Mouse (Mus musculus): ENCODE results near the gene Polr2b. TPM values are rescaled to one million over a fixed set of nuclear protein-coding genes. Genes with fewer than 3 reads are reported as not detected.

Gene Polr2b
- polyA plus RNA-seq, 1 experiment from 2014 or later: 73.2 TPM

DNA sequence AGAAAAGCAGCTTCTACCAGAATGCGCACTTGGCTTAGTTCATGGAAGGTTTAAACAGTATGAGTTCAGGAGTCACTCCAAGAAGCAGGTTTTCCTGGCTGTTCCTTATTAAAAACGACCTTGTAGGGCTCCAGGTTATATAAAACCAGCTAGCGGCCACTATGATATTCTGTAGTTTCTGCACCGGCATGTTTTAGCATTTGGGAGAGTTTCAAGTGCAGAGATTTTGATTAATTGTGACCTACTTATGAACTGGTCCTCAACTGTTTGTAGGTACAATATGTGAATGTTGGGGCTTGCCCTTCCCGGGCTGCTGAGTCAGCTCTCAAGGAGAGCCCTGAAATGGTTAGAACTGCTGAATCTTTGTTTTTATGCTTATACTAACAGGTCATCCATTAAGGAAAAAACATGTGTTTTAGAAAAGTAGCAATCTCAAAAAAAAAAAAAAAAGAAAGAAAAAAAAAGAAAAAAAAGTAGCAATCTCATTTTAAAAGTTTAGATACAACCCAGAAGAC lies 60.5 kb downstream of the Polr2b start:
- TF ChIP-seq CTCF (IDR thresholded peaks at IDR 0.05; ENCODE audit: low read depth): no peak
- no peaks in the 10 kb centered on the region for H3K27me3 ChIP-seq (ENCODE audit: insufficient read depth, low read length)
- no peak overlapping the region for H3K9ac ChIP-seq
- H3K27ac ChIP-seq (ENCODE audit: low read depth): no peak overlapping the region
- no peak overlapping the region for H3K4me3 ChIP-seq (ENCODE audit: low read depth, low read length)
- H3K4me2 ChIP-seq: no peak overlapping the region
- no peaks in the 10 kb centered on the region for H3K9me3 ChIP-seq (ENCODE audit: low read depth, low read length)
- DNase-seq: no peak
- 72% methylated on average over 5 of the region's 5 CpGs for WGBS
- no peaks in the 10 kb centered on the region; the same call in none of the 2 replicates for H3K4me1 ChIP-seq (ENCODE audit: insufficient read depth)
- H3K36me3 ChIP-seq (ENCODE audit: insufficient read depth): no peaks in the 10 kb centered on the region
- no peak for ATAC-seq (ENCODE audit: insufficient read depth)

- no peak overlapping the region for H3K4me2 ChIP-seq
- no peaks in the 10 kb centered on the region; the same call in none of the 2 replicates for H3K4me1 ChIP-seq (ENCODE audit: insufficient read depth)
- no peak overlapping the region for H3K27ac ChIP-seq (ENCODE audit: low read depth)
- no peak overlapping the region for H3K9ac ChIP-seq
- ATAC-seq (ENCODE audit: insufficient read depth) (no peak), DNase-seq (no peak)
- no peak overlapping the region for H3K4me3 ChIP-seq (ENCODE audit: low read depth, low read length)
- no peaks in the 10 kb centered on the region for H3K9me3 ChIP-seq (ENCODE audit: low read depth, low read length)
- H3K36me3 ChIP-seq (ENCODE audit: insufficient read depth): no peaks in the 10 kb centered on the region
- WGBS: 62% methylated on average over 7 of the region's 7 CpGs
- TF ChIP-seq CTCF (IDR thresholded peaks at IDR 0.05; ENCODE audit: low read depth): no peak
- H3K27me3 ChIP-seq (ENCODE audit: insufficient read depth, low read length): no peaks in the 10 kb centered on the region
Observed at GRCm38 (mm10) chr5:77372242-77372641, 62.3 kb downstream of the Polr2b start.

DNA sequence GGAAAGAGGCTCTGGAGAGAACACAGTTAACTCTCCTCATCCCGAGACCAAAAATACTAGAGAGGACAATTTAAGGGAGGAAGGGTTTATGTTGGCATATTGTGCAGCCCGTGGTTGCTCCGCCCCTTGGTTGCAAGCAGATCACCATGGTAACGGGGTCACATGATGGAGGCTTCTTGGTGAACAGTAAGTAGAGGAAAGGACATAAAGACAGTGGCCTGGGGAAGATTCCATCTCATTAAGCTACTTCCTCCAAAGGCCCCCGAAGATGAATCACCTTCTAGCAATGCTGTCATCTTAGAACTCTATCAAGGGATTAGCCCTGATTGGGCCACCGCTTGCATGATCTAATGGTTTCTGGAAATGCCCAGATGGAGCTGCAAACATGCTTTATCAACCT lies 62.8 kb downstream of the Polr2b start:
- H3K27ac ChIP-seq (ENCODE audit: low read depth): no peak overlapping the region
- no peaks in the 10 kb centered on the region for H3K9me3 ChIP-seq (ENCODE audit: low read depth, low read length)
- peak; percentile 56 for DNase-seq
- no peaks in the 10 kb centered on the region for H3K27me3 ChIP-seq (ENCODE audit: insufficient read depth, low read length)
- H3K9ac ChIP-seq: no peak overlapping the region
- H3K4me2 ChIP-seq: no peak overlapping the region
- H3K4me1 ChIP-seq (ENCODE audit: insufficient read depth): no peaks in the 10 kb centered on the region; the same call in none of the 2 replicates
- no peaks in the 10 kb centered on the region for H3K36me3 ChIP-seq (ENCODE audit: insufficient read depth)
- H3K4me3 ChIP-seq (ENCODE audit: low read depth, low read length): no peak overlapping the region
- TF ChIP-seq CTCF (IDR thresholded peaks at IDR 0.05; ENCODE audit: low read depth): no peak
- 70% methylated on average over 6 of the region's 6 CpGs for WGBS
- 0 out of 2 replicates have a peak, but pooled peaks have one; percentile 28 for ATAC-seq (ENCODE audit: insufficient read depth)

DNA sequence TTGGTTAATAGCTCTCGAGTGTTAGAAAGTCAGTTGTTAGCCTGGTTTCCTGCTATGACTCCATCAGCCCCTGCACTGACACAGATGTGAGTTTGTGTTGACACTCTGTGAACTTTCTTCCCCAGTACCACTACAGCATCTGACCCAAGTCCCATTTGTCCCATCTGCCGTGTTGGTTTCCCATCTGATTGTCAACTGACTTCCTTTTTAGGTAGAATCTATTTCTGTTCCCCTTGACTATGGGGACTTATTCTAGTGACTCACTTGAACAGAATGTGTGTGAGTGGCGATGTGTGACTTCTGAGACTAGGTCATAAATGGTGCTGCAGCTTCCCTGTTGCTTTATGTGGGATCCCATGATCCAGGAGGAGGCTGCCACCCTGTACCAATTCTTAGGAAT lies 65.0 kb downstream of the Polr2b start:
- Histone ChIP-seq H3K4me1 (ENCODE audit: insufficient read depth) (no peaks in the 10 kb centered on the region; the same call in none of the 2 replicates), H3K27me3 (ENCODE audit: insufficient read depth, low read length) (no peaks in the 10 kb centered on the region), H3K9ac (no peak overlapping the region), H3K36me3 (ENCODE audit: insufficient read depth) (no peaks in the 10 kb centered on the region), H3K9me3 (ENCODE audit: low read depth, low read length) (no peaks in the 10 kb centered on the region), H3K4me3 (ENCODE audit: low read depth, low read length) (no peak overlapping the region), H3K27ac (ENCODE audit: low read depth) (no peak overlapping the region), H3K4me2 (no peak overlapping the region)
- WGBS: 55% methylated on average over 3 of the region's 3 CpGs
- ATAC-seq (ENCODE audit: insufficient read depth) (no peak), DNase-seq (no peak)
- no peak for TF ChIP-seq CTCF (IDR thresholded peaks at IDR 0.05; ENCODE audit: low read depth)

GRCm38 (mm10) chr5:77375546-77375945 lies 65.6 kb downstream of the Polr2b start:
- no peak overlapping the region for H3K4me3 ChIP-seq (ENCODE audit: low read depth, low read length)
- DNase-seq (no peak), ATAC-seq (ENCODE audit: insufficient read depth) (no peak)
- H3K9me3 ChIP-seq (ENCODE audit: low read depth, low read length): no peaks in the 10 kb centered on the region
- H3K9ac ChIP-seq: no peak overlapping the region
- TF ChIP-seq CTCF (IDR thresholded peaks at IDR 0.05; ENCODE audit: low read depth): no peak
- H3K27ac ChIP-seq (ENCODE audit: low read depth): no peak overlapping the region
- no peak overlapping the region for H3K4me2 ChIP-seq
- H3K36me3 ChIP-seq (ENCODE audit: insufficient read depth): no peaks in the 10 kb centered on the region
- no peaks in the 10 kb centered on the region; the same call in none of the 2 replicates for H3K4me1 ChIP-seq (ENCODE audit: insufficient read depth)
- no peaks in the 10 kb centered on the region for H3K27me3 ChIP-seq (ENCODE audit: insufficient read depth, low read length)
- 64% methylated on average over 4 of the region's 4 CpGs for WGBS

GRCm38 (mm10) chr5:77378027-77378426 lies 68.1 kb downstream of the Polr2b start:
- DNase-seq (no peak), ATAC-seq (ENCODE audit: insufficient read depth) (no peak)
- H3K27ac ChIP-seq (ENCODE audit: low read depth): no peak overlapping the region
- no peaks in the 10 kb centered on the region for H3K4me1 ChIP-seq (ENCODE audit: insufficient read depth)
- H3K9me3 ChIP-seq (ENCODE audit: low read depth, low read length): no peaks in the 10 kb centered on the region
- no peak overlapping the region for H3K9ac ChIP-seq
- no peaks in the 10 kb centered on the region for H3K36me3 ChIP-seq (ENCODE audit: insufficient read depth)
- TF ChIP-seq CTCF (IDR thresholded peaks at IDR 0.05; ENCODE audit: low read depth): no peak
- H3K4me2 ChIP-seq: no peak overlapping the region
- H3K27me3 ChIP-seq (ENCODE audit: insufficient read depth, low read length): no peaks in the 10 kb centered on the region
- no peak overlapping the region for H3K4me3 ChIP-seq (ENCODE audit: low read depth, low read length)
- WGBS: 87% methylated on average over 3 of the region's 3 CpGs

- Histone ChIP-seq H3K9ac (no peak overlapping the region), H3K4me1 (ENCODE audit: insufficient read depth) (peaks cover 4% of the 10 kb centered on the region), H3K9me3 (ENCODE audit: low read depth, low read length) (no peaks in the 10 kb centered on the region), H3K4me3 (ENCODE audit: low read depth, low read length) (no peak overlapping the region), H3K27ac (ENCODE audit: low read depth) (no peak overlapping the region), H3K27me3 (ENCODE audit: insufficient read depth, low read length) (no peaks in the 10 kb centered on the region), H3K4me2 (no peak overlapping the region), H3K36me3 (ENCODE audit: insufficient read depth) (no peaks in the 10 kb centered on the region)
- DNase-seq (no peak), ATAC-seq (ENCODE audit: insufficient read depth) (no peak)
- TF ChIP-seq CTCF (IDR thresholded peaks at IDR 0.05; ENCODE audit: low read depth): no peak
- WGBS: 83% methylated on average over 14 of the region's 14 CpGs
Observed at GRCm38 (mm10) chr5:77379434-77380135, 69.6 kb downstream of the Polr2b start.
